Mouse (Mus musculus) small intestine, adult 2 months (tissue): ENCODE results near the gene Rps15.

Source experiments
- CTCF ChIP-seq: fragments of 200-500 bp; IDR thresholded peaks from 2 replicates; pipeline ENCODE4 v1.5.1; 2012; ENCODE audit warnings: low read depth, mild to moderate bottlenecking, control low read depth, inconsistent platforms, low read length, moderate library complexity, mixed read lengths; ENCODE audit not compliant: insufficient replicate concordance, insufficient read length; ENCODE audit errors: extremely low read depth
- POLR2A ChIP-seq: fragments of 200-500 bp; IDR thresholded peaks from 2 replicates; pipeline ENCODE4 v1.6.1; 2012; ENCODE audit warnings: low read depth, mild to moderate bottlenecking, control low read depth, inconsistent platforms, low read length, moderate library complexity

DNA sequence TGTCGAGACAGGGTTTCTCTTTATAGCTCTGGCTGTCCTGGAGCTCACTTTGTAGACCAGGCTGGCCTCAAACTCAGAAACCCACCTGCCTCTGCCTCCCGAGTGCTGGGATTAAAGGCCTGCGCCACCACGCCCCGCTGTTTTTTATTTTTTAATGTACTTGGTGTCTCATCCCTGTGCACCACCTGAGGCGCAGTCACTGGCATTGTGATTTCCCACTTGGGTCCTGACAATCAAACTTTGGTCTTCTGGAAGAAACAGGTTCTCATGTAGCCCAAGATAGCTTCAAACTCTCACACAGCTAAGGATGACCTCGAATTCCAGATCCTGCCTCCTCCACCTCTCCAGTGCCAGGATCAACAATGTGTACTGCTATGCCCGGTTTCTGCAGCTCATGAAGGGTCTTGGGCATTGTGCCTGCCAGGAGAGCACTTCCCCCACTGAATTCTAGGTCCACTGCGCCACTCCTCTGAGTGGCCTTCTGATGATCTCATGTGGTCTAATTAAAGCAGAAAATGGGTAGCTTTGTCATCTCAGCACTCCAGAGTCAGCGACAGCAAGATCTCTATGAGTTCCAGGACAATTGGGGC is 29.4 kb upstream of the Rps15 start:
- TF ChIP-seq CTCF = no peak
- TF ChIP-seq POLR2A = no peak
